Mouse (Mus musculus) stomach, embryonic 16.5 days (tissue): ENCODE data around the gene Prkcd. TPM values are rescaled to one million over a fixed set of nuclear protein-coding genes. Genes with fewer than 3 reads are reported as not detected.

Source experiments
- ATAC-seq: fragments of 200-750 bp; cut with Nextera tagmentation; 2 replicates; pipeline ENCODE4 v1.8.0; 2017; ENCODE audit warnings: moderate number of reproducible peaks, moderate TSS enrichment; ENCODE audit not compliant: insufficient read depth, low FRiP score
- H3K27ac ChIP-seq: fragments of 300-500 bp; sonication (generic); 2 replicates; pipeline ENCODE4 v1.5.1; 2014; ENCODE audit warnings: low read length
- H3K27me3 ChIP-seq: fragments of 300-500 bp; sonication (generic); 2 replicates; pipeline ENCODE4 v1.6.1; 2014; ENCODE audit warnings: low read length, control low read depth, mixed read lengths; ENCODE audit not compliant: control insufficient read depth, insufficient read depth
- H3K36me3 ChIP-seq: fragments of 300-500 bp; sonication (generic); 2 replicates; pipeline ENCODE4 v1.6.1; 2014; ENCODE audit warnings: low read length; ENCODE audit not compliant: control insufficient read depth, insufficient read depth
- H3K4me1 ChIP-seq: fragments of 300-500 bp; sonication (generic); 2 replicates; pipeline ENCODE4 v1.6.1; 2014; ENCODE audit warnings: low read length, control low read depth, mixed read lengths; ENCODE audit not compliant: control insufficient read depth, insufficient read depth
- H3K4me2 ChIP-seq: fragments of 300-500 bp; sonication (generic); 2 replicates; pipeline ENCODE4 v1.6.1; 2014; ENCODE audit warnings: low read depth, low read length, mixed read lengths
- H3K4me3 ChIP-seq: fragments of 300-500 bp; sonication (generic); replicated peaks from 2 replicates; pipeline ENCODE4 v1.5.1; 2014; ENCODE audit warnings: mild to moderate bottlenecking, low read length
- H3K9ac ChIP-seq: fragments of 300-500 bp; sonication (generic); 2 replicates; pipeline ENCODE4 v1.6.1; 2014; ENCODE audit warnings: low read length
- H3K9me3 ChIP-seq: fragments of 300-500 bp; sonication (generic); replicated peaks from 2 replicates; pipeline ENCODE4 v1.6.1; 2016; ENCODE audit warnings: low read length, control low read depth; ENCODE audit not compliant: control insufficient read depth
- WGBS: fragments of 180-500 bp; shearing (Covaris S2); extraction: QIAGEN DNeasy Blood & Tissue Kit; methylation state at CpG from one replicate; pipeline ENCODE4 v1.1.7; 2014; 5-methylcytosine and 5-hydroxymethylcytosine counted together
- polyA plus RNA-seq: library from polyadenylated mRNA; unstranded; fragments of >200 nt; fragmentation: Nextera tagmentation; extraction: Ambion mirVana; gene quantifications from 2 replicates; pipeline ENCODE4 v1.2.1, GENCODE M21; 2015

Gene Prkcd
- polyA plus RNA-seq, 1 experiment from 2014 or later = 56.5 TPM

DNA sequence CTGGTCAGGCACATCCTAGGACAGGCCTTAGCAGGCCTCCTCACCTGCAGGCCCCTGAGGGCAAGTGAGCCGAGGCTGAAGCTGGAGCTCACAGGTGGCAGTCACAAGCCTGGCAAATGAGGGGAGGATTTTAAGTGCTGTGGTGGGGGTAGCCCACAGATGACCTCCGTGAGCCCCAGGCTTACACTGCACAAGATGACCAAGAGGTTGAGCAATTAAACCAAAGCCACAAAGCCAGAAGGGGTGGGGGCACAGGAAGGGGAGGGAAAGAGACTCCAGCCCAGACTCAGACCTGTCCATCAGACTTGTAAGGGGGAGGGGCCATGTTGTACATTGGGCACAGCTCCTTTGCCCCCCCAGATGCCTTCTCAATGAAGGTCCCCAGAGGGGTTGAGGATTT, 9.3 kb downstream of the Prkcd start:
- no peak for ATAC-seq
- Histone ChIP-seq H3K27ac (no peak overlapping the region), H3K4me2 (no peak overlapping the region), H3K9me3 (no peaks in the 10 kb centered on the region), H3K27me3 (no peaks in the 10 kb centered on the region), H3K4me1 (peaks cover 7% of the 10 kb centered on the region; the same call in 1 of the 2 replicates), H3K36me3 (0 out of 2 replicates have a peak, but pooled peaks cover 2% of the 10 kb centered on the region), H3K9ac (no peak overlapping the region), H3K4me3 (no peak overlapping the region)
- 57% methylated on average over 2 of the region's 2 CpGs for WGBS

- whole genome bisulfite sequencing = 81% methylated on average over 2 of the region's 2 CpGs
- Histone ChIP-seq H3K27ac (no peak overlapping the region), H3K4me2 (no peak overlapping the region), H3K9ac (peak overlapping the region; percentile 17; the same call in 1 of the 2 replicates), H3K27me3 (no peaks in the 10 kb centered on the region), H3K4me3 (no peak overlapping the region), H3K9me3 (no peaks in the 10 kb centered on the region), H3K36me3 (no peaks in the 10 kb centered on the region), H3K4me1 (peaks cover 4% of the 10 kb centered on the region; the same call in 1 of the 2 replicates)
- ATAC-seq = no peak
These were observed 12.9 kb downstream of the Prkcd start for GRCm38 (mm10) chr14:30612962-30613715.

DNA sequence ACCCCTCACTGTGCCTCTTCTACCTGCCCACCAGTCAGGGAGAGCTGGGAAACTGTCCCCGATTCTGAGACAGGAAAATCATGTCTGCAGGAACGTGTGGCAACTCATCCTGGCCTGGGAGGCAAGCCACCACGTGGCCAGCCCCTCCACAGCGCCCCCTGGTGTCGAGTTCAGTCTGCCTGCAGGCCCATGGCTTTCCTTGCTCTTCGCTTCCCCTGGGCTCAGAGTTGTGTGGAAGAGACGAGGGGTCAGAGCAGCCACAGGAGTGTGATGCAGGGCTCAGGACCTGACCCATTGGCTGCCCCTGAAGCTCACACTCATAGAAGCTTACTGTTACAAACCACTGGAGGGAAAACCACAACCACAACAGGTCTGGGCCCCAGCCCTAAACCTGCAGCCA, 13.5 kb downstream of the Prkcd start:
- H3K9ac ChIP-seq = peak overlapping the region; percentile 17; the same call in 1 of the 2 replicates
- 25% methylated on average over 7 of the region's 7 CpGs for WGBS
- no peaks in the 10 kb centered on the region for H3K9me3 ChIP-seq
- H3K27me3 ChIP-seq = no peaks in the 10 kb centered on the region
- no peak overlapping the region for H3K4me2 ChIP-seq
- no peak overlapping the region for H3K4me3 ChIP-seq
- H3K36me3 ChIP-seq = no peaks in the 10 kb centered on the region
- ATAC-seq = no peak
- no peak overlapping the region for H3K27ac ChIP-seq
- H3K4me1 ChIP-seq = peaks cover 4% of the 10 kb centered on the region; the same call in 1 of the 2 replicates

- Histone ChIP-seq H3K4me2 (no peak overlapping the region), H3K9ac (no peak overlapping the region), H3K36me3 (no peaks in the 10 kb centered on the region), H3K9me3 (no peaks in the 10 kb centered on the region), H3K27ac (no peak overlapping the region), H3K4me3 (no peak overlapping the region), H3K4me1 (peaks cover 4% of the 10 kb centered on the region; the same call in 1 of the 2 replicates), H3K27me3 (no peaks in the 10 kb centered on the region)
- WGBS = 81% methylated on average over 3 of the region's 3 CpGs
- ATAC-seq = no peak
These were observed 15.1 kb downstream of the Prkcd start for GRCm38 (mm10) chr14:30610940-30611339.

DNA sequence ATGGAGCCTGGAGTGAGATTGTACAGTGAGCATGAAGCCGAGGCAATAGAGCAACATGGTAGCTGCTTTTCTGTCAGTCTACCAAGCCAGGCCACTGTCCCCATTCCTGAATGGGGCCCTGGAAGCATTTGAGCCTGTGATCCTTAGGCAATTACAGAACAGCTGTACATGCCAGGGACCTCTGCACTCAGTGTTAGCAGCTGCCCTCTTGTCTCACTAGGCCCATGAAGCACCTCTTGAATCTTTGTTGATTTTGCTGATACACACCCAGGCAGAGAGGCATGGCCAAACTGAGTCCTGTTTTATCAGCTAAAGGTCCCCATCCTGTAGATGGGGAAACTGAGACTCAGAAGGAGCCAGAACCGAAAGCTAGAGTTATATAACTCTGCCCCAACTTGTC, 15.7 kb downstream of the Prkcd start:
- Histone ChIP-seq H3K27ac (no peak overlapping the region), H3K4me3 (no peak overlapping the region), H3K4me1 (peaks cover 4% of the 10 kb centered on the region; the same call in 1 of the 2 replicates), H3K9ac (no peak overlapping the region), H3K27me3 (no peaks in the 10 kb centered on the region), H3K9me3 (no peaks in the 10 kb centered on the region), H3K4me2 (no peak overlapping the region), H3K36me3 (peaks cover 3% of the 10 kb centered on the region)
- no peak for ATAC-seq
- 68% methylated on average over 2 of the region's 2 CpGs for WGBS

- Histone ChIP-seq H3K9me3 (no peaks in the 10 kb centered on the region), H3K27me3 (no peaks in the 10 kb centered on the region), H3K4me2 (no peak overlapping the region), H3K9ac (no peak overlapping the region), H3K27ac (no peak overlapping the region), H3K4me1 (peaks cover 4% of the 10 kb centered on the region; the same call in 1 of the 2 replicates), H3K36me3 (peaks cover 4% of the 10 kb centered on the region), H3K4me3 (no peak overlapping the region)
- ATAC-seq = no peak
- 84% methylated on average over 3 of the region's 3 CpGs for WGBS
These were observed 16.5 kb downstream of the Prkcd start for GRCm38 (mm10) chr14:30609499-30609898.

DNA sequence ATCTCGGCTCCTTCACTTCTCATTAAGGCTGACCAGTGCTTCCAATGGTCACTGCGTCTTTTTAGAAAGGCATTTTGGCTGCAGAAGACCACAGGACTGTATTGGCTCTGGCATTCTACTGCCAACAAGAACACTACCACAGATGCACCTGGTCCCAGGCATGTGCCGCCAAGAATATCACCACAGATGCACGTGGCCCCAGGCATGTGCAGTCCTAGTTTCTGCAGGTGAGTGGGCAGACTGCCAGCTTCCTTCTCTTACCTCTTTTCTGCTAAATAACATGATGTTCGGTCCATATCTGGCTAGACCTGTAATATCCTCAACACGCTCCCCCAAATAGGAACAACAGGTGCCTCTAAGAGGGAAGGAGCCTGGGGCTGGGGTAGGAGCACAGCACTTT, 17.8 kb downstream of the Prkcd start:
- no peak overlapping the region for H3K27ac ChIP-seq
- WGBS = 82% methylated on average over 6 of the region's 6 CpGs
- ATAC-seq = no peak
- peaks cover 4% of the 10 kb centered on the region; the same call in 1 of the 2 replicates for H3K4me1 ChIP-seq
- H3K9me3 ChIP-seq = no peaks in the 10 kb centered on the region
- 0 out of 2 replicates have a peak overlapping the region, but pooled peaks have one; percentile 3 for H3K9ac ChIP-seq
- H3K36me3 ChIP-seq = peaks cover 8% of the 10 kb centered on the region
- H3K4me3 ChIP-seq = no peak overlapping the region
- H3K27me3 ChIP-seq = no peaks in the 10 kb centered on the region
- H3K4me2 ChIP-seq = no peak overlapping the region

- peaks cover 2% of the 10 kb centered on the region; the same call in 1 of the 2 replicates for H3K4me1 ChIP-seq
- H3K36me3 ChIP-seq = peaks cover 8% of the 10 kb centered on the region
- H3K9ac ChIP-seq = 0 out of 2 replicates have a peak overlapping the region, but pooled peaks have one; percentile 3
- no peaks in the 10 kb centered on the region for H3K27me3 ChIP-seq
- no peak overlapping the region for H3K27ac ChIP-seq
- no peak overlapping the region for H3K4me3 ChIP-seq
- ATAC-seq = 0 out of 2 replicates have a peak, but pooled peaks have one; percentile 31
- no peak overlapping the region for H3K4me2 ChIP-seq
- 67% methylated on average over 4 of the region's 4 CpGs for WGBS
- no peaks in the 10 kb centered on the region for H3K9me3 ChIP-seq
These were observed 18.3 kb downstream of the Prkcd start for GRCm38 (mm10) chr14:30607696-30608095.

DNA sequence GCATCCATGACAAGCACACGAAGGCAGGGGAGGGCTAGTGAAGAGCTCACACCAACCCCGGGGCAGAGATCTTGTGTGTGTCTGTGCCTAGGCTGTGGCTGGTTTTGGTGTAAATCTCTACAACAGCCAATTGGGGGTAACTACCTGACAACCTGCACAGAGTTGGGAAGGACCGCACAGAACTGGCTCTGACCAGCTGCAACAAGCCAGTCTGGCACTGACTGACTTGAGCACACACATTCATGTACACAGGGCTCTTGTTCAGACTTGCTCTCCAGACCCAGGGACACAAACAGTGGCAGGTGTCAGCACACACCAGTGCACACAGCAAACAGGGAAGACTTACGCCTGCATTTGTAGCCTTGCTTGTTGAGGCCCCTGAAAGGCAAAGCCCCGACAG, 19.2 kb downstream of the Prkcd start:
- Histone ChIP-seq H3K27me3 (no peaks in the 10 kb centered on the region), H3K4me2 (no peak overlapping the region), H3K4me3 (no peak overlapping the region), H3K4me1 (no peaks in the 10 kb centered on the region), H3K36me3 (peaks cover 11% of the 10 kb centered on the region), H3K27ac (0 out of 2 replicates have a peak overlapping the region, but pooled peaks have one; percentile 18), H3K9me3 (no peaks in the 10 kb centered on the region), H3K9ac (no peak overlapping the region)
- WGBS = 80% methylated on average over 5 of the region's 5 CpGs
- no peak for ATAC-seq
